Mouse (Mus musculus): ENCODE measurements at regions not wholly inside any gene's neighbourhood (a gene's known extent, or its start where the extent isn't known, plus 50 kb on each side); places are given as distances from the start of the nearest gene placed in this dataset.

DNA sequence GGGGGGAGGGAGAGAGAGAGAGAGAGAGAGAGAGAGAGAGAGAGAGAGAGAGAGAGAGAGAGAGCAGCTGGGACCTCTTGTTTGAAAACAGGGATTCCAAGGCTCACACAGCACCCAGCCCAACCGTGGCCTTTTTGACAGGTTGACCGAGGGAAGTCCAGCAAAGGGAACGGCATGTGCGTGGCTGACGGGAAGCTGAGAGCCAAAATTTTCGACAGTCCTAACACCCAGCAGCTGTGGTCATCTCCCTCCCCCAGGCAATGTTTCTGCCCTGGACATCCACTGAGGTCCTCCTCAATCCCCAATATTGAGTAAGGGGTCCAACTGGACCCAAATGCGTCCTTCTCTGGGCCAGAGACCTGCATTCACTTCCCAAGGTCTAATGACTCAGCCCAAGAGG, 85.2 kb upstream of the Gm26897 start:
- TF ChIP-seq EP300 (IDR thresholded peaks at IDR 0.05; ENCODE audit: low read depth) (no peak), CTCF (IDR thresholded peaks at IDR 0.05; ENCODE audit: low read depth) (no peak)
- Histone ChIP-seq H3K27me3 (ENCODE audit: control insufficient read depth, insufficient read depth, low read length) (0 out of 2 replicates have a peak, but pooled peaks cover 11% of the 10 kb centered on the region), H3K4me2 (ENCODE audit: low read depth, low read length) (no peak overlapping the region), H3K36me3 (replicated peaks; ENCODE audit: control insufficient read depth, insufficient read depth, low read length) (no peaks in the 10 kb centered on the region), H3K9me3 (replicated peaks; ENCODE audit: control insufficient read depth, low read length) (no peaks in the 10 kb centered on the region), H3K4me3 (ENCODE audit: low read depth, low read length) (no peak overlapping the region), H3K27ac (ENCODE audit: low read depth) (no peak overlapping the region), H3K4me1 (ENCODE audit: control insufficient read depth, insufficient read depth) (no peaks in the 10 kb centered on the region), H3K9ac (replicated peaks; ENCODE audit: low read depth, low read length) (no peak overlapping the region)
- ATAC-seq (ENCODE audit: insufficient read depth, low read depth) (0 out of 2 replicates have a peak, but pooled peaks have one; percentile 19), DNase-seq (ENCODE audit: low spot score) (no peak)
- 48% methylated on average over 7 of the region's 7 CpGs for WGBS

DNA sequence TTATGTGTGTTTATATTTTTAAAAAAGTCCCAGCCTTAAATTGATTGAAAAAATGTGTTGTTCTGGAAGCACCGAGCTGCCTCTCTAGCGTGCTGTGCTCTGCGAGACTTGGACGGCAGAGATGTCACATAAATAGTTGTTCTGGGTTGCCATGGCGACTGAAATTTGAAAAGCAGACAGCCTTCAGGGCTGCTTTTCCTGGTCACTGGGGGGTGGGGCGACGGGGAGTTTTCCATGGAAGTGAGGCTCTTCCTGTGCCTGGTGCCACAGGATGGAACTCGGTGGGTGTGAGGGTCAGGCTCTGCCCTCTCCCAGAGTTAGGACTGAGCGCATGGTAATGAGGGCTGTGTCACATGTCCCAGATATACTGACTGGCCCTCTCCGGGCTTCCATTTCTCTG, 84.7 kb upstream of the Gm26897 start:
- 43% methylated on average over 10 of the region's 10 CpGs for WGBS
- no peak overlapping the region for H3K9ac ChIP-seq (replicated peaks; ENCODE audit: low read depth, low read length)
- DNase-seq (ENCODE audit: low spot score) = peak; percentile 58
- peak; percentile 71 for ATAC-seq (ENCODE audit: insufficient read depth, low read depth)
- H3K36me3 ChIP-seq (replicated peaks; ENCODE audit: control insufficient read depth, insufficient read depth, low read length) = no peaks in the 10 kb centered on the region
- H3K9me3 ChIP-seq (replicated peaks; ENCODE audit: control insufficient read depth, low read length) = no peaks in the 10 kb centered on the region
- H3K27ac ChIP-seq (ENCODE audit: low read depth) = no peak overlapping the region
- 0 out of 2 replicates have a peak, but pooled peaks cover 11% of the 10 kb centered on the region for H3K27me3 ChIP-seq (ENCODE audit: control insufficient read depth, insufficient read depth, low read length)
- TF ChIP-seq CTCF (IDR thresholded peaks at IDR 0.05; ENCODE audit: low read depth) = no peak
- no peak for TF ChIP-seq EP300 (IDR thresholded peaks at IDR 0.05; ENCODE audit: low read depth)
- no peaks in the 10 kb centered on the region for H3K4me1 ChIP-seq (ENCODE audit: control insufficient read depth, insufficient read depth)
- H3K4me2 ChIP-seq (ENCODE audit: low read depth, low read length) = no peak overlapping the region
- no peak overlapping the region for H3K4me3 ChIP-seq (ENCODE audit: low read depth, low read length)

DNA sequence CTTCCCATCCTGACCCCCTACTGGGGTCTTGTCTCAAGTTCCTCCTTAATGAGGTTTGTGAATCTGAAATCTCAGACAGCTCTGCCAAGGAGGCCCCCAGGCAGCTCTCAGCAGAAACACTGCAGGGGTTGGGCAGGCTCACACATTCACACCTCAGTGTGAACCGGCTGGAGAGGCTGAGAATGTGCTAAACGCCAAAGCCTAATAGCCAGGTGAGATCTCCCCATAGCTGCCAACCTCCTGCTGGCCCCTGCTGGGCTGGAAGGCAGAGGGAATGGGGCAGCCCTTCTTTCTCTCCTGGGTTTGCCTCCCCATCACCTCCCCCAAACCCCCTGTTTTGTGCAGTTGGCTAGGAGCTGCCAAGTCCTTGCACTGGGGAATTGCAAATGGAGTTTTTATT, 81.3 kb upstream of the Gm26897 start:
- WGBS = 29% methylated on average over 2 of the region's 2 CpGs
- no peak overlapping the region for H3K4me2 ChIP-seq (ENCODE audit: low read depth, low read length)
- no peaks in the 10 kb centered on the region for H3K36me3 ChIP-seq (replicated peaks; ENCODE audit: control insufficient read depth, insufficient read depth, low read length)
- H3K9ac ChIP-seq (replicated peaks; ENCODE audit: low read depth, low read length) = no peak overlapping the region
- no peaks in the 10 kb centered on the region for H3K9me3 ChIP-seq (replicated peaks; ENCODE audit: control insufficient read depth, low read length)
- no peak overlapping the region for H3K4me3 ChIP-seq (ENCODE audit: low read depth, low read length)
- TF ChIP-seq EP300 (IDR thresholded peaks at IDR 0.05; ENCODE audit: low read depth) = no peak
- TF ChIP-seq CTCF (IDR thresholded peaks at IDR 0.05; ENCODE audit: low read depth) = no peak
- no peak overlapping the region for H3K27ac ChIP-seq (ENCODE audit: low read depth)
- DNase-seq (ENCODE audit: low spot score) (no peak), ATAC-seq (ENCODE audit: insufficient read depth, low read depth) (no peak)
- no peaks in the 10 kb centered on the region for H3K4me1 ChIP-seq (ENCODE audit: control insufficient read depth, insufficient read depth)
- 0 out of 2 replicates have a peak, but pooled peaks cover 3% of the 10 kb centered on the region for H3K27me3 ChIP-seq (ENCODE audit: control insufficient read depth, insufficient read depth, low read length)

DNA sequence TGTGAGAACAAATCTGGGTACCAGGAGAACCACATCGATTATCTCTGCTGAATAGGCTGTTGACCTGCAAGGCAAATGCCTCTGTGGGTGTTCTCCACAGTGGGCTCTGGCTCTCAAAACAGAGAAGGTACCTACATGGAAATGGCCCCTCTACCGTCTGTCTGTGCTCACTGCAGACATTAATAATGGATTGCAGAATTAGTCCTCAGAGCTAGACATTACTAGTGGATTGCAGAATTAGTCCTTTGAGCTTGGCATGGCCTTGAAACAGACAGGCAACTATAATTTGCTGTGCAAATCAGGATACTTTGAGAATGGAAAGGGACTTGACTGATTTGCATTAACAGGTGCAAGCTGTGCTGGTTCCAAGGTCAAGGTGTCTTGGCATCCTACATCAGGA, 77.3 kb upstream of the Gm26897 start:
- H3K27ac ChIP-seq (ENCODE audit: low read depth) = no peak overlapping the region
- WGBS = 66% methylated on average over 2 of the region's 2 CpGs
- peaks cover 18% of the 10 kb centered on the region for H3K27me3 ChIP-seq (ENCODE audit: control insufficient read depth, insufficient read depth, low read length)
- H3K9ac ChIP-seq (replicated peaks; ENCODE audit: low read depth, low read length) = no peak overlapping the region
- no peaks in the 10 kb centered on the region for H3K36me3 ChIP-seq (replicated peaks; ENCODE audit: control insufficient read depth, insufficient read depth, low read length)
- H3K9me3 ChIP-seq (replicated peaks; ENCODE audit: control insufficient read depth, low read length) = no peaks in the 10 kb centered on the region
- H3K4me2 ChIP-seq (ENCODE audit: low read depth, low read length) = no peak overlapping the region
- DNase-seq (ENCODE audit: low spot score) (no peak), ATAC-seq (ENCODE audit: insufficient read depth, low read depth) (no peak)
- H3K4me1 ChIP-seq (ENCODE audit: control insufficient read depth, insufficient read depth) = no peaks in the 10 kb centered on the region
- TF ChIP-seq EP300 (IDR thresholded peaks at IDR 0.05; ENCODE audit: low read depth) (no peak), CTCF (IDR thresholded peaks at IDR 0.05; ENCODE audit: low read depth) (no peak)
- no peak overlapping the region for H3K4me3 ChIP-seq (ENCODE audit: low read depth, low read length)

DNA sequence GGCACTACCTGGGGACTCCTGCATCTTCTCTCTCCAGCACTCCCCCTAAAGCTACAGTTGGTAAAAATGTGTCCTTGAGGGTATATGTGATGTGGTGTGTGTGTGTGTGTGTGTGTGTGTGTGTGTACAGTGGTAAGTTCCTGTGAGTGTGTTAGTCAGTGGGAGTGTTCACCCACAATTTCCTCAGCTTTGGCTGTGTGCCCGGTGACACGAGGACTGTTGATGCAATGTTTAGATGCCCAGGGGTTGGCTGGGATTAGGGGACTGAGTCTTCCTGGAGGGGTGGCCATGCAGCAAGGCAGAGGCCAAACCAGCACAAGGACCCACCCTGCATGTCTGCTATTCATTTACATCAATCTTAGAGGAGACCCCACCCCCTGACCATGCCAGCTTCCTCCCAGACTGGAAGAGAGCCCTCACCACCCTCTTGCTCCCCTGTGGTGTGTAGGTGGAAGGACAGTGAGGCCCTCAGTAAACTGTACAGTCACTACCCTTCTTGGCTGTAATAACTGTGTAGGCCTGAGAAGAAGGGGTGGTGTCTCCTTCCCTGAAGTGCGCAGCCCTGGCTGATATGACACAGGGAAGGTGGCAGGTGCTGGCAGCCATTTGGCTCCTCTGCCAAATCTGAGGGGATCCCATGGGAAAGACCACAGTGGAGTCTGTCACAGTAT, 75.8 kb upstream of the Gm26897 start:
- DNase-seq (ENCODE audit: low spot score) (no peak), ATAC-seq (ENCODE audit: insufficient read depth, low read depth) (no peak)
- WGBS = 77% methylated on average over 3 of the region's 3 CpGs
- no peak for TF ChIP-seq EP300 (IDR thresholded peaks at IDR 0.05; ENCODE audit: low read depth)
- no peak for TF ChIP-seq CTCF (IDR thresholded peaks at IDR 0.05; ENCODE audit: low read depth)
- H3K4me1 ChIP-seq (ENCODE audit: control insufficient read depth, insufficient read depth) = no peaks in the 10 kb centered on the region
- no peaks in the 10 kb centered on the region for H3K9me3 ChIP-seq (replicated peaks; ENCODE audit: control insufficient read depth, low read length)
- peaks cover 20% of the 10 kb centered on the region for H3K27me3 ChIP-seq (ENCODE audit: control insufficient read depth, insufficient read depth, low read length)
- no peak overlapping the region for H3K9ac ChIP-seq (replicated peaks; ENCODE audit: low read depth, low read length)
- H3K4me2 ChIP-seq (ENCODE audit: low read depth, low read length) = no peak overlapping the region
- no peak overlapping the region for H3K27ac ChIP-seq (ENCODE audit: low read depth)
- H3K36me3 ChIP-seq (replicated peaks; ENCODE audit: control insufficient read depth, insufficient read depth, low read length) = no peaks in the 10 kb centered on the region
- no peak overlapping the region for H3K4me3 ChIP-seq (ENCODE audit: low read depth, low read length)

DNA sequence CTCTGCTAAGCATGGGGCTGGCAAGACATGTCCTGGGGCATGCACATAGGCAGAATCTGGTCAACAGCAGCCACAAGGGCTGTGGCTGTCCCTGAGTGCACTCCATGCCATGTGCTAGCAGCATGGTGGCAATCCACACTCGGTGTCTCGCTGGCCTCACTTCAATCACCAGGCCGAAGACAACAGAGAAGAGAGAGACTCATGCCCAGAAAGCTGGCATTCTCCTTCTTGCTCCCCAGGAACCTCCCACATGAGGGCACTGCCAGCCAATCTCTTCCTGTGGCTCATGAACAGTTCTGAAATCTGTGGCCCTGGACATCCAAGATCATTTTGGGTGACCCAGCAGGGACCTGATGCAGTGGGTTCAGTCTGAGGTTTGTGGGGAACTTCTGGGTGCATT, 74.5 kb upstream of the Gm26897 start:
- Histone ChIP-seq H3K27ac (ENCODE audit: low read depth) (no peak overlapping the region), H3K36me3 (replicated peaks; ENCODE audit: control insufficient read depth, insufficient read depth, low read length) (no peaks in the 10 kb centered on the region), H3K9me3 (replicated peaks; ENCODE audit: control insufficient read depth, low read length) (no peaks in the 10 kb centered on the region), H3K27me3 (ENCODE audit: control insufficient read depth, insufficient read depth, low read length) (peaks cover 17% of the 10 kb centered on the region), H3K4me1 (ENCODE audit: control insufficient read depth, insufficient read depth) (no peaks in the 10 kb centered on the region), H3K9ac (replicated peaks; ENCODE audit: low read depth, low read length) (no peak overlapping the region), H3K4me3 (ENCODE audit: low read depth, low read length) (no peak overlapping the region), H3K4me2 (ENCODE audit: low read depth, low read length) (no peak overlapping the region)
- DNase-seq (ENCODE audit: low spot score) (no peak), ATAC-seq (ENCODE audit: insufficient read depth, low read depth) (no peak)
- WGBS = 78% methylated on average over 3 of the region's 3 CpGs
- TF ChIP-seq EP300 (IDR thresholded peaks at IDR 0.05; ENCODE audit: low read depth) (no peak), CTCF (IDR thresholded peaks at IDR 0.05; ENCODE audit: low read depth) (no peak)
